Mouse (Mus musculus): ENCODE data around the gene Aip. TPM values are rescaled to one million over a fixed set of nuclear protein-coding genes. Genes with fewer than 3 reads are reported as not detected.
"Not testable (repeated sequence)": the region's sequence is repeated elsewhere in the genome, so short reads cannot be mapped to it uniquely, and the experiment has no call there.

Aip gene
- total RNA-seq, 2 experiments from 2014 or later, result 118 to 125 TPM

DNA sequence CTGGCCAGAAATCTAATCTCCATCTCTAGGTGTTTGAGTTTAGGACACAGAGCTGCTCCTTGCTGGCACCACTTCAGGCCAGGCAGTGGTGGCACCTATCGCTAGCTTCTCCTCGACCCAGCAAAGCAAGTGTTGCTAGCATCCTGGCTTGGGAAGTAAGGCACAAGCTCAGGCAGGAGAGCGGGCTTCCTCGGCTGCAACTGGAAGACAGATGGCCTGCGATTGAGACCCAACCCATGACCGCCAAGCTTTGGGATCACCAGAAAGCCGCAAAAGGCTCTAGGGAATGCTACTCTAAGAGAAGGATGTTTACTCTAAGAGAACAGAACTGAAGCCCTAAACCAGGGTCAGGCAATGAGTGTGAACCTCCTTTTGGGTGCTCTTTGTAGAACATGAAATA is 3.8 kb upstream of the Aip start:
- no peak for DNase-seq (ENCODE audit: extremely low spot score in 1 of 2, low spot score in 2 of 2)
- H3K4me3 ChIP-seq, result no peak overlapping the region
- intact Hi-C loops (cut with DNase I), result no loop called here
- TF ChIP-seq CTCF (IDR thresholded peaks at IDR 0.05), result no peak
- no peak overlapping the region for H3K27ac ChIP-seq

DNA sequence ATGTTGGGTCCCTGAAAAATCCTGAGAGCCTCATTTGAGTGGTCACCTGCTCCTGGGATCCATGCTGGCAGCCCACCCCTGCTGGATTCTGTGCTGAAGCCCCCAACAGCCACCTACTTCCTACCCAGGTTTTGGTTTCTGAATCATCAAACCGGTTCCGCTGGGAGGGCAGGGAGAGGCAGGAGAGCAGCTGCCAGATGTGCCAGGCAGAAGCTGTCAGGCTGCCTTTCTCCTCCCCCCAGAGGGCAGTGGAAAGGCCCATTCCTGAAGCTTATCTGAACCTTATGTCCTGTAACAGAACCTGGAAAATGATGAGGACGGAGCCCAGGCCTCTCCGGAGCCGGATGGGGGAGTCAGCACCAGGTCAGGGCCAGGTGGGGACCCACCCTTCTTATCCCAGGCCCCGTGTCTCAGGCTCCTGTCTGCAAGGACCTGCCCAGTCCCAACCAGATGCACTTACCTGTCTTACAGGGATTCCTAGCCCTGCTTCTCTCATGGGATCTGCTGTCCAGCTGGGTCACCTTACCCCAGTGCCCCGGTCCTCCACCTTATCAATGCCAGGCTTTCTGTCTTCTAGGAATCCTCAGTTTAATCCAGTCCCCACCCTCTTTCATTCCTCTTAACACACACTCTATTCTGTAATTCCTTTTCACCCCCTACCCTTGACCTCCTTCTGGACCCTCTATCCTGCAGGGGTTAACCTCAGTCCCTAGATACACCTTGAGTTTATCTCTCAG is 1.3 kb upstream of the Aip start:
- no peak for DNase-seq (ENCODE audit: extremely low spot score in 1 of 2, low spot score in 2 of 2)
- TF ChIP-seq CTCF (IDR thresholded peaks at IDR 0.05), result no peak
- Histone ChIP-seq H3K27ac (peak overlapping the region; percentile 81; the same call in 1 of the 2 replicates), H3K4me3 (peak overlapping the region; percentile 55)
- intact Hi-C loops (cut with DNase I), result no loop called here

DNA sequence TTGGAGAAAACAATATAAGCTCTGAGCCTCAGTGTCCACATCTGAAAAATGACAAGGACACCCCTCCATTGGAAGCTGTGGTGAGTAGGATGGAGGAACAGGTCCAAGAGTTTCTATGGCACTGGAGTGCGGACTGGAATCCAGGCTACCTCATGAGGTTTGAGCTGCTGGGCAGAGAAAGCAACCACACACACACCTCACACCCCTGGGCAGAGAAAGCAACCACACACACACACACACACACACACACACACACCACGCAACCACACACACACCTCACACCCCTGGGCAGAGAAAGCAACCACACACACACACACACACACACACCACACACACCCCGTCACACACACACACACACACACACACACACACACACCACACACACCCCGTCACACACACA is 390 bp downstream of the Aip start:
- not testable (repeated sequence) for DNase-seq (ENCODE audit: extremely low spot score in 1 of 2, low spot score in 2 of 2)
- Histone ChIP-seq H3K27ac (peak overlapping the region; percentile 55), H3K4me3 (peak overlapping the region; percentile 25)
- intact Hi-C loops (cut with DNase I), result loop anchor here (1.0 kb wide), 1 partner anchor 106 kb away; the partner anchor contains the start of gene Pold4

DNA sequence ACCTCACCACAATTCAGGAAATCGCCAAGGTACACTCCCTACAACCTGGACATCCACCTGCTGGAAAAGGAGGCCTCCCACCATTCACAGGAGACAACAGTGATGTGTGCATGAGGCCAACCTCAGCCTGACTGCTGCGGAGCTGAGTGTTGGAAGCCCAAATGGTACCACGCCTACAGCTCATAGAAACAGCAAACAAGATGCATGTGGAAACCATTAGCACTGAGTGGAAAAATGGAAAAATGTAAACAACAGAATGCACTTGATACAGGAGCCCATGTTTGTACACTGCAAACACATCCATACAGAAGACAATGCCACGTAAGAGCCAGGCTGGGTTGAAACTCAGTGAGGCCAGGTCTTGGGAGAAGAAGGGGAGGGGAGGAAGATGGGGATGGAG is 1.2 kb downstream of the Aip start:
- no peak overlapping the region for H3K4me3 ChIP-seq
- no peak for TF ChIP-seq CTCF (IDR thresholded peaks at IDR 0.05)
- H3K27ac ChIP-seq, result no peak overlapping the region
- intact Hi-C loops (cut with DNase I), result no loop called here
- DNase-seq (ENCODE audit: extremely low spot score in 1 of 2, low spot score in 2 of 2), result no peak

DNA sequence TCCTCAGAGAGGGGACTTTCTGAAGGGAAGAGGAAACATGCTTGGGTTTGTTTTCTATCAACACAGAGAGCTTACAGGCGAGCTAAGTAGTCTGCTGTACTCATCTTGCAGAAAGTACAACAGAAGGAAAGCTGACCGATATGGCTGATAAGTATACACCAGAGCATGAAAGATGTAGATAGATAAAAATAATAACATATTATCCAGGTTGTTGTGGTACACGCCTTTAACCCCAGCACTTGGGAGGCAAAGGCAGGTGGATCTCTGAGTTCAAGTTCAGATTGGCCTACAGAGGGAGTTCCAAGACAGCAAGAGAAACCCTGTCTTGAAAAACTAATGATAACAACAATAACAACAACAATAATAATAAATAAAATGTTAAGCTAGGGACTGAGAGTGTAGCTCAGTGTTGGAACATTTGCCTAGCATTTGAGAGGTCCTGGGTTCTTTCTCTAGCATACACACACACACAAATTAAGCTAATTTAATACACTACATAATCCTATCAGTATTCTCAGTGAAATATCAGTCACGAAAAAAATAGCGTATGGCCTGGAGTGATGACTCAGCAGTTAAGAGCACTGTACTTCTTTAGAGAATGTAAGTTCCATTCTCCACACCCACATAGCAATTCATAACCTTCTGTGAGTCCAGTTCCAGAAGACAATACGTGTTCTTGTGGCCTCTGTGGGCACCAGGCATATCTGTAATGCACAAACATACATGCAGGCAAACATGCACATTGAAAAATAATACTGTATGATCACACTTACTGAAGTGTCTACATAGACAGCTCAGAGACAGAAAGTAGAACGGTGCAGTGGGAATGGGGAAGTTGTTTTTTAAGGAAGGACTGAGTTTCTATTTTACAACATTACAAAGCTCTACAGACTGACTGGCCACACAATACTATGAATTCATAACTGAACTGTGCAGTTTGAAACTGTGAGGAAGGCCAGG is 3.0 kb downstream of the Aip start:
- TF ChIP-seq CTCF (IDR thresholded peaks at IDR 0.05), result no peak
- intact Hi-C loops (cut with DNase I), result no loop called here
- no peak for DNase-seq (ENCODE audit: extremely low spot score in 1 of 2, low spot score in 2 of 2)
- Histone ChIP-seq H3K27ac (no peak overlapping the region; the same call in 1 of the 2 replicates), H3K4me3 (no peak overlapping the region)

DNA sequence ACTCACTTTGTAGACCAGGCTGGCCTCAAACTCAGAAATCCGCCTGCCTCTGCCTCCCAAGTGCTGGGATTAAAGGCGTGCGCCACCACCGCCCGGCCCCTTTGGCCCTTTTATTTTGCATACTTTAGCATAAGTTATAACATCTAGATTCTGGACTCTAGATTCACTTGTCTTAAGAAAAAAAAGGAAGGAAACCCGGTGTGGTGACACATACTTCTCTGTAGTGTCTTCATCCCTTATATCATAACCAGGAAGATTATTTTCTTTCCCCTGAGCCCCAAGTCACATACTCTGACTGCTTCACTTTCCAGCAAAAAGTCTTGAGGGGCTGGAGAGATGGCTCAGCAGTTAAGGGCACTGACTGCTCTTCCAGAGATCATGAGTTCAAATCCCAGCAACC is 3.8 kb downstream of the Aip start:
- intact Hi-C loops (cut with DNase I); H3K4me3 ChIP-seq; DNase-seq (ENCODE audit: extremely low spot score in 1 of 2, low spot score in 2 of 2): not testable (repeated sequence)
- peak overlapping the region; percentile 34; the same call in 1 of the 2 replicates for H3K27ac ChIP-seq

DNA sequence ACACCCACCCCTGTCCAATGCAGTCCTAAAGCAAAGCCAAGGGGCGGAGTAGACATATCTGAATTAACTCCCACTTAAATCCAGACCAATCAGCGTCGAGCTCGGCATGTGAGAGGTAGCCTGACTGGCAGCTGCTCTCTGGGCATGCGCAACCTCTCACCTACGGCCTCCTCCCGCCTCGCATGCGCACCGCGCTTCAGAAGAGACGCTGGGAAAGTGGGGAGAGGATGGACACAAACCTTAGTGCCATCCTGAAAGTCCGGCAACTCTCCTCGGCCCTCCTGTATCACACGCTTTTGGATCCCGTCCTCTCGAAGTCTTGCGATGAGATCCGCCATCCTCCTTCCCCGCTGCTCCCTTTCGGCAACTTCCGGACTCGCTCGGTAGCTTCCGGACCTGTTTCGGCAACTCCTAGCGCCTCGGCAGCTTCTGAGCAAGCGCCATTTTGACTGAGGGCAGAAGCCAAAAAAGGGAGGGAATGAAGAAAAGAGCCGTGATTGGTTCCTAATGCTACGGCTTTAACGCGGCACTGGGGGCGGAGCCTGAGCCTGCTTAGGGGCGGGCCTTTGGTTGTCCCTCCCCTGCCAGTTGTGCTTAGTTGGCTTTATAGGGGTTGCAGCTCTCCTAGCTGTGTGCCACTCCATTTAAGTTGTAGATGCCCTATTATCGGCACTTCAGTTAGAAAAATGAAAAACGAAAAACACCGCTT is 4.4 kb downstream of the Aip start:
- peak overlapping the region; percentile 55 for H3K4me3 ChIP-seq
- no peak for TF ChIP-seq CTCF (IDR thresholded peaks at IDR 0.05)
- H3K27ac ChIP-seq, result peak overlapping the region; percentile 97
- intact Hi-C loops (cut with DNase I), result no loop called here
- DNase-seq (ENCODE audit: extremely low spot score in 1 of 2, low spot score in 2 of 2), result peak; percentile 96

DNA sequence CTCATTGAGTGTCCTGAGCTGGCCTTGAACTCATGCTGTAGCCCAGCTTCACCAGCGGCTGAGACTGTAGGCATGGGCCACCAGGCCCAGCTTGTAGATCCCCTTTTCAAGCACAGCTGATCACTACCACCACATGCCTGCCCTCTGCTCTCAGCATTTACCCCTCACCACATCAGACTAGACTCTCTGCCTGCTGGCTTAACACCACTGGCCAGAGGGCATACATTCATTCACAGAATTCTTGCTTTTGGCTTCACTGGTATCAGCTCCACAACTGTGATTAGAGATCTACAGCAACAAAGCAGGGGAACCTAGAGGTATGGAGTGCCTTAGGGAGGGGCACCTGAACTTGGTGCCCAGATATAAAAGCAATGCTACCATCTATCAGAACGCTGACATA is 5.2 kb downstream of the Aip start:
- intact Hi-C loops (cut with DNase I), result no loop called here
- H3K4me3 ChIP-seq, result peak overlapping the region; percentile 55

DNA sequence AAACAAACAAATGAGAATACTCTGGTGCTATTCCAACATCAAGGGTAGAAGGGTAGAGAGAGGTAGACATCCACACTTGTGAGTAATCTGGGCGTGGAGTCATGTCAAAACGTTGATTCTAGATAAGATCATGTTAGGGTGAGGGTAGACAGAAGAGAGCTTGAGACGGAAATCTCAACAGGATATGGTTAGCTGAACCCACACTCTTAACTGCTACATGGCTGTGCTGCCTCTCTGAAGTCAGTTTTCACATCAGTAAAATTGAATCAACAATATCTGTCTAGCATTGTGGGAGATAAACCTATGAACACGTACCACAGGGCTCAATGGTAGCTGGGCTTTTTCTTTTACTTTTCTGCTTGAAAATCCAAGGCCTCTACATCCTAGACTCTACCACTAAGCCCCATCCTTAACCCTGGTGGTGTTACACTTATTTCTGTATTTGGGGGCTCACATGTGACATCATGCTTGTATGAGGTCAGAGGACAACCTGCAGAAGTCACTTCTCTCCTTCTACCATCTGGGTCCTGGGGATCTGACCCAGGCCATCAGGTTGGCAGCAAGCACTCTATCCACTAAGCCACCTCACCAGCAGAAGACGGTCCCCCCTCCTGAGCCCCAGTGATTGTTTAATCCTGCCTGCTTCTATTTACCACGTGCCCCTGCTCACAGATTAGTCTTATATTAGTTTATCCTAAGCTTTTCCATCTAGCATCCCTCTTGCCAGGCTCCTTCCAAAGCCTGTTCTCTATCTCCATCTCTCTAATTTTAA is 5.8 kb downstream of the Aip start:
- Histone ChIP-seq H3K27ac (no peak overlapping the region; the same call in 1 of the 2 replicates), H3K4me3 (no peak overlapping the region; the same call in 1 of the 2 replicates)
- no peak for DNase-seq (ENCODE audit: extremely low spot score in 1 of 2, low spot score in 2 of 2)
- TF ChIP-seq CTCF (IDR thresholded peaks at IDR 0.05), result no peak
- intact Hi-C loops (cut with DNase I), result no loop called here

More for the DNA sequence above, 5.2 kb downstream of the Aip start:
- no peak for TF ChIP-seq CTCF (IDR thresholded peaks at IDR 0.05)
- H3K27ac ChIP-seq, result peak overlapping the region; percentile 97; the same call in 1 of the 2 replicates
- DNase-seq (ENCODE audit: extremely low spot score in 1 of 2, low spot score in 2 of 2), result no peak

DNA sequence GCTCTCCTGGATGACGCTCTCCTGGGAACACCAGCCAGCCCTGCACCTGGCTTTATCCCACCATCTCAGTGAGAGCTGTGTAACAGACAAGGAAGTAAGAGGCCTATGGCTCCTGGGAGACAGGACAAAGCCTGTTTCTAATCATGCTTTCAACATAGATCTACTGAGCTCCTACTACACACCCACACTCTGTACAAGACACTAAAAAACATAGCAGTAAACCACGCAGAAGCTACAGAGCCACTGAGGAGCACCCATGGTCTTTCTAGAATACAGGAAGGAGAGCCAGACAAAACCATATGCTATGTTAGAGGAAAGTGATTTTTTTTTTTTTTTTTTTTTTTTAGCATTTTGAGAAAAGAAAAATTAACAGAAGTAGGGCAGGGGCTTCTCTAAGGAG is 7.3 kb downstream of the Aip start:
- Histone ChIP-seq H3K4me3 (no peak overlapping the region), H3K27ac (peak overlapping the region; percentile 64)
- no peak for TF ChIP-seq CTCF (IDR thresholded peaks at IDR 0.05)
- intact Hi-C loops (cut with DNase I), result no loop called here
- DNase-seq (ENCODE audit: extremely low spot score in 1 of 2, low spot score in 2 of 2), result no peak

DNA sequence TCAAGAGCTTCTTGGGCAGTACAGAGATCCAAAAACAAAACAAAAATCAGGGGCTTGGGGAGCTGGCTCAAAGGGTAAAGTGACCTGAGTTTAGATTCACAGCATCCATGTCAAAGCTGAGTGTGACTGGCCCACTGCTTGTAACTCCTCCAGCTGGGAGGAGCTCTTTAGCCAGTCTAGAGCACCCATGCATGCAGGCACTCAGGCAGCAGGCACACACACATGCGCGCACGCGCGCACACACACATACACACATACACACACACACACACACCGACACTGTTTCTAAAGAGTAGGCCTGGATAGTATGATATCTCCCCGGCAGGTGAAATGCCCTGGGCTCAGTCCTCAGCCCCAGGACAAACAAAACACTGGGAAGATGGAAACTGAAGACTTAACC is 8.7 kb downstream of the Aip start:
- no peak for TF ChIP-seq CTCF (IDR thresholded peaks at IDR 0.05)
- intact Hi-C loops (cut with DNase I), result no loop called here
- DNase-seq (ENCODE audit: extremely low spot score in 1 of 2, low spot score in 2 of 2), result no peak

More for the DNA sequence above, 8.7 kb downstream of the Aip start:
- H3K27ac ChIP-seq, result no peak overlapping the region
- no peak overlapping the region for H3K4me3 ChIP-seq

Data from left cerebral cortex, adult 2 months (tissue).